Mouse (Mus musculus) limb, embryonic 14.5 days (tissue): Measurements from ENCODE around the gene Nbeal2. TPM values are rescaled to one million over a fixed set of nuclear protein-coding genes. Genes with fewer than 3 reads are reported as not detected.

Source experiments
- ATAC-seq: fragments of 200-750 bp; cut with Nextera tagmentation; 2 replicates; pipeline ENCODE4 v1.8.0; 2017; ENCODE audit warnings: low read depth, moderate number of reproducible peaks, moderate TSS enrichment; ENCODE audit not compliant: low FRiP score
- DNase-seq: peaks from one replicate; pipeline ENCODE4 v3.0.0-alpha.2; 2015; ENCODE audit warnings: low spot score
- H3K27ac ChIP-seq: fragments of 300-500 bp; sonication (generic); replicated peaks from 2 replicates; pipeline ENCODE4 v1.5.1; 2014; ENCODE audit warnings: low read depth, mild to moderate bottlenecking, low read length, moderate library complexity, mixed read lengths
- H3K27me3 ChIP-seq: fragments of 300-500 bp; sonication (generic); 2 replicates; pipeline ENCODE4 v1.6.1; 2014; ENCODE audit warnings: low read length, mixed read lengths; ENCODE audit not compliant: control insufficient read depth, insufficient read depth
- H3K36me3 ChIP-seq: fragments of 300-500 bp; sonication (generic); 2 replicates; pipeline ENCODE4 v1.6.1; 2014; ENCODE audit warnings: mild to moderate bottlenecking, low read length, moderate library complexity, mixed read lengths; ENCODE audit not compliant: control insufficient read depth, insufficient read depth
- H3K4me1 ChIP-seq: fragments of 300-500 bp; sonication (generic); 2 replicates; pipeline ENCODE4 v1.6.1; 2014; ENCODE audit warnings: antibody characterized with exemption, low read length, mixed read lengths; ENCODE audit not compliant: control insufficient read depth, insufficient read depth
- H3K4me2 ChIP-seq: fragments of 300-500 bp; sonication (generic); replicated peaks from 2 replicates; pipeline ENCODE4 v1.6.1; 2014; ENCODE audit warnings: low read depth, mild to moderate bottlenecking, low read length, moderate library complexity; ENCODE audit not compliant: severe bottlenecking
- H3K4me3 ChIP-seq: fragments of 300-500 bp; sonication (generic); replicated peaks from 2 replicates; pipeline ENCODE4 v1.5.1; 2014; ENCODE audit warnings: low read length
- H3K9ac ChIP-seq: fragments of 300-500 bp; sonication (generic); 2 replicates; pipeline ENCODE4 v1.6.1; 2014; ENCODE audit warnings: mild to moderate bottlenecking, low read depth, low read length, moderate library complexity; ENCODE audit not compliant: severe bottlenecking
- H3K9me3 ChIP-seq: fragments of 300-500 bp; sonication (generic); 2 replicates; pipeline ENCODE4 v1.6.1; 2016; ENCODE audit warnings: low read length; ENCODE audit not compliant: control insufficient read depth
- POLR2A ChIP-seq: fragments of 200-500 bp; IDR thresholded peaks from 2 replicates; pipeline ENCODE4 v1.8.0; 2012; ENCODE audit warnings: inconsistent platforms, mild to moderate bottlenecking, moderate library complexity, borderline replicate concordance; ENCODE audit not compliant: insufficient read depth, insufficient read length; ENCODE audit errors: extremely low read depth
- WGBS: fragments of 180-500 bp; shearing (Covaris S2); extraction: QIAGEN DNeasy Blood & Tissue Kit; methylation state at CpG from one replicate; pipeline ENCODE4 v1.1.7; 2014; 5-methylcytosine and 5-hydroxymethylcytosine counted together
- polyA plus RNA-seq, 2 experiments: library from polyadenylated mRNA; depleted of rRNA in 1 of 2; stranded (reverse) in 1 of 2; unstranded in 1 of 2; fragments of >200 nt; fragmentation: Nextera tagmentation in 1 of 2; extraction: Ambion mirVana in 1 of 2; gene quantifications; 2 replicates each; pipeline versions ENCODE4 v1.2.1 to v1.2.3; 2012 to 2014

The Nbeal2 gene
- polyA plus RNA-seq, 2 experiments = 3.3 to 8.4 TPM

DNA sequence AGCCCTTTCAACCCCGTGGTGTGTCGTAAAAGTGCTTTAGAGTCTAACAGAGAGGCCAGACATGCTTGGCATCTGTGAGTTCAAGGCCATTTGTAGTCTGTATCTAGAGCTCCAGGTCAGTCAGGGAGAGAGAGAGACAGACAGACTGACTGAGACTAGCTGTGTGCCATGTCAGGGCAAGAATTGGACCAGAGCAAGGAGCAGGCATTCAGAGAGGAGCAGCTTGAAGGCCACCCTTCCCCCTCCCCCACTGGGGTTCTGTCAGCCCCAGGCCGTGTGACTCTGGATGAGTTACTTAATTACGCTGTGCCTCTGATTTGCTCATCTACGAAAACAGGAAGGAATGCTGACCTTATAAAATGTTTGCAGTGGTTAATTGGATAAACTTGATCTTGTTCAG lies 28.3 kb upstream of the Nbeal2 start:
- H3K9me3 ChIP-seq = no peaks in the 10 kb centered on the region
- no peak overlapping the region for H3K4me2 ChIP-seq
- no peak for TF ChIP-seq POLR2A
- no peak for DNase-seq
- H3K4me3 ChIP-seq = no peak overlapping the region
- no peaks in the 10 kb centered on the region for H3K27me3 ChIP-seq
- 40% methylated on average over 5 of the region's 5 CpGs for whole genome bisulfite sequencing
- no peak overlapping the region for H3K27ac ChIP-seq
- H3K9ac ChIP-seq = no peak overlapping the region
- no peak for ATAC-seq
- H3K36me3 ChIP-seq = no peaks in the 10 kb centered on the region
- H3K4me1 ChIP-seq = peaks cover 14% of the 10 kb centered on the region

DNA sequence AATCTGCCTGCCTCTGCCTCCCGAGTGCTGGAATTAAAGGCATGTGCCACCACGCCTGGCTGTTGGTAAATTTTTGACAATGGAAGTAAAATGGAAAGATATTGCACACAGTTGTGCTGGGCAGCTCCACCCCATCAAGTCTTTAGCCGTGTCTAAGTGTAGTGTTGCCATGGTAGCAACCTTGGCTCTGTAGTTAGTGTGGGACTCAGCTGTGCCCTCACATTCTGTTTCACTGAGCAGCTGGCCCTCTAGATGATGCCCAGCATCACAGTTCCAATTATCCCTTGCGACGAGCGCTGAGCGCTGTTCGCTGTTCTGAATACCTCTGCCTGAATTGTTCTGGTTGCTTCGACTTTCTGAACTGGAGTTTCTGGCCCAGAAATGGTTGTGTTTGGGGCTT lies 27.9 kb upstream of the Nbeal2 start:
- no peaks in the 10 kb centered on the region for H3K9me3 ChIP-seq
- DNase-seq (peak; percentile 43), ATAC-seq (no peak)
- no peaks in the 10 kb centered on the region for H3K27me3 ChIP-seq
- H3K36me3 ChIP-seq = no peaks in the 10 kb centered on the region
- no peak overlapping the region for H3K9ac ChIP-seq
- H3K4me1 ChIP-seq = peaks cover 14% of the 10 kb centered on the region
- WGBS = 73% methylated on average over 9 of the region's 9 CpGs
- no peak overlapping the region for H3K27ac ChIP-seq
- no peak for TF ChIP-seq POLR2A
- no peak overlapping the region for H3K4me3 ChIP-seq
- H3K4me2 ChIP-seq = no peak overlapping the region

DNA sequence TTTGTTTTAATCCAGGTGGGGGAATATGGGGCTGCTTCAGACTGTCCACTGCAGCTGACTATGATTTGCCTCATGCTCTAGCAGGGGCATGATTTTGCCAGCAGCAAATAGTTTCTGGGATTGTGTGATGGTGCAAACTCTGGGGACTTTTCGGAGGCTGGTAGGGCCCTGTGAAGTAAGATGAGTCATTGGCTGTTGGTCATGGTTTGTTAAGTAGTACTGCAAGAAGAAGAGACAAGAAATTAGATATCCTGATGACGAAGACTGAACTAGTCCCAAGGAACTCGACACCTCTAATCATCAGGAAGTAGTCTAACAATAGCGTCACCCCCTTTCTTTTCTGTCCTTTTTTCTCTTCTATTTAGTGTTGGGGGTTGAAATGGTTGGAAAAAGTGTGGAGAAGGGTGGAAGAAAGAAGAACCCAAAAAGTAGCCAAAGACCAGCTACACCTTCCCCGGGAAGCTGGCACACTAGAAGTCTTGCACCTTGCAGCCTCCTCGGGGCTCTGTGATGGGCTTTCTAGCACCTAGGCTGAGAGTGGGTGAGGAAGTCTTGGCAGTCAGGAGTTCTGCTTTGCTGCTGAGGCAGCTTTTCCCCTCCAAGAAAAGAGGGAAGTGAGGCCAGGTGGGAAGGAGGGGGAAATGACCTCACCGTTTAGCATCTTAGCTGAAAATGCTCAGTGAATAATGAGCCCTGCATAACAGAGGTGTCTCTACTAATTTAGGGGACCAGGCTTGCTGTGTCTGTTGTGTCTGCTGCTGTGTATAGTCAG lies 27.0 kb upstream of the Nbeal2 start:
- ATAC-seq (no peak), DNase-seq (no peak)
- H3K4me2 ChIP-seq = no peak overlapping the region
- no peak for TF ChIP-seq POLR2A
- H3K4me3 ChIP-seq = no peak overlapping the region
- no peaks in the 10 kb centered on the region for H3K9me3 ChIP-seq
- no peaks in the 10 kb centered on the region for H3K36me3 ChIP-seq
- no peaks in the 10 kb centered on the region for H3K27me3 ChIP-seq
- peaks cover 14% of the 10 kb centered on the region for H3K4me1 ChIP-seq
- H3K27ac ChIP-seq = no peak overlapping the region
- no peak overlapping the region for H3K9ac ChIP-seq
- WGBS = 74% methylated on average over 7 of the region's 7 CpGs

DNA sequence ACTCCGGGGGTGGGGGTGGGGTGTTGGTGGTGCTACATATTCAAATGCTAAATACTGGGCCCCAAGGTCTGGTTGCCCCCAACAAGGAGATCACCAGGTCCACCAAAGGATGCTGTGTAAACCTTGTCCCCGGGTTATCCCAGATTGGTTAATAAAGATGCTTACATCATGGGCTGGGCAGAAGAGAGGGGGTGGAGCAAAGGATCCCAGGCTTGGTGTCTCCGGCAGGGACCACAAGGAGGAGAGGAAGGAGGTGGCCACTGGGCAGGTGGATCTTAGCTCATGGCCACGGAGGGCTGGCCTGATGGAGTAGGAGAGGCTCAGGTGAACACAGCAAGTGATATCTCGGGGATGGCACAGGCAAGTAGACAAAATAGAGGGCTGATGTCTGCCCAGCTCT lies 24.9 kb upstream of the Nbeal2 start:
- TF ChIP-seq POLR2A = no peak
- H3K9ac ChIP-seq = no peak overlapping the region
- no peak for DNase-seq
- no peak overlapping the region for H3K4me2 ChIP-seq
- no peak overlapping the region for H3K27ac ChIP-seq
- H3K4me3 ChIP-seq = no peak overlapping the region
- H3K27me3 ChIP-seq = no peaks in the 10 kb centered on the region
- H3K9me3 ChIP-seq = no peaks in the 10 kb centered on the region
- no peaks in the 10 kb centered on the region for H3K36me3 ChIP-seq
- WGBS = 73% methylated on average over 5 of the region's 5 CpGs
- H3K4me1 ChIP-seq = peaks cover 9% of the 10 kb centered on the region
- ATAC-seq = no peak

DNA sequence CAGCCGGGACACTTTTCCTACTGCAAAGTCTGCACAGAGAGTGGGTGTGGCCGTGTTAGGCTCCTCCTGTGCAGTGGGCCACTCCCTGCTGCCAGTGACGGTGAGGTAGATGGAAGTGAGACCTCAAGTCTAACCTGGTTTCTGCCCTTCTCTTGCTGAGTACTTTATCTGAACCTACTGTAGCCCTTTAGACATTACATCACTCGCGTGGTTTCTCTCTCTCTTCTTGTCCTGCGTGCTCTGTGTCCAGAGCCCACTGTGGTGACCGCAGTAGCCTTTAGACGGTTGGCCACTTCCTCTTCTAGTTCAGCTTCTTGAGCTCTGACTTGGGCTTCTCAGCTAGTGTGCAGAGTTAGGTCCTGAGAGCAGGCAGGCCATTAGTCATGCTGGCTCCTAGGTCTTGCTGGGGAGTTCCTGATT lies 22.5 kb upstream of the Nbeal2 start:
- H3K27ac ChIP-seq = no peak overlapping the region
- ATAC-seq (no peak), DNase-seq (no peak)
- TF ChIP-seq POLR2A = no peak
- H3K36me3 ChIP-seq = no peaks in the 10 kb centered on the region
- H3K27me3 ChIP-seq = no peaks in the 10 kb centered on the region
- WGBS = 79% methylated on average over 8 of the region's 8 CpGs
- no peak overlapping the region for H3K9ac ChIP-seq
- H3K4me3 ChIP-seq = no peak overlapping the region
- H3K9me3 ChIP-seq = no peaks in the 10 kb centered on the region
- no peaks in the 10 kb centered on the region for H3K4me1 ChIP-seq
- H3K4me2 ChIP-seq = no peak overlapping the region
